33 mouse cellular contexts compared by ENCODE assay signal in the genomic region with DNA sequence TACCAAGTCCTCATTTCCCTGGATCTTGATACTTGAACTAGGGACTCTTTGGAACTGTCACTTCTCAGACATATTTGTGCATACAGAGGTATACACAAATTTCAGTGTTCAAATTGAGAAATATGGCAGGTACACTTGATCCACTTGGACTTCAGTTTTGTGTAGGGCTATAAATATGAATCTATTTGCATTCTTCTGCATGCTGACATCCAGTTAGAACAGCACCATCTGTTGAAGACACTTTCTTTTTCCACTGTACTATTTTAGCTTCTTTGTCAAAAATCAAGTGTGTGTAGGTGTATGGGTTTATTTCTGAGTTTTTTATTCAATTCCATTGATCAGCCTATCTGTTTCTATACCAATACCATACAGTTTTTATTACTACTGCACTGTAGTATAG. TPM values are rescaled to one million over a fixed set of nuclear protein-coding genes. Genes with fewer than 3 reads are reported as not detected.
DNase-seq lines count a peak whose midpoint lies in the region; ATAC-seq lines count a peak whose summit lies in the region.
"Had no signal": no experiment of that assay in that cellular context is flagged by ENCODE, and none has a peak within 500 bp of the region (broad histone marks: within the 10 kb centered on the region; RNA-seq: fewer than 3 reads in every experiment).

No protein-coding gene starts in this region.

- no peak overlapping the region for H3K4me2 ChIP-seq in kidney, embryonic 16.5 days (replicated peaks; ENCODE audit: low read depth, low read length)
- H3K4me2 ChIP-seq: embryonic facial prominence, embryonic 13.5 days; embryonic facial prominence, embryonic 15.5 days; forebrain, embryonic 12.5 days had no signal

- no peaks in the 10 kb centered on the region for H3K4me1 ChIP-seq in kidney, embryonic 16.5 days (ENCODE audit: insufficient read depth, low read length)
- H3K4me1 ChIP-seq: embryonic facial prominence, embryonic 13.5 days; embryonic facial prominence, embryonic 15.5 days; forebrain, embryonic 10.5 days; forebrain, embryonic 12.5 days had no signal

- DNase-seq in frontal cortex, postnatal 14 days (ENCODE audit: low spot score in 2 of 2): no peak
- DNase-seq in left cerebral cortex, adult 11 months (ENCODE audit: low spot score): peak; percentile 7
- no peak for DNase-seq in left cerebral cortex, postnatal 10 days (ENCODE audit: extremely low spot score in 1 of 2, low spot score in 2 of 2)
- peak; percentile 58 for DNase-seq in brain, adult 2 months (ENCODE audit: low read depth, low spot score)
- DNase-seq: adrenal gland, adult 8-10 months; adrenal gland, postnatal 14 days; adrenal gland, postnatal 36 days; B cell, adult 2 months; cerebellum, adult 11 months; cerebellum, adult 18-20 months; cerebellum, adult 8-10 months; cerebellum, adult 9-11 months; cerebellum, postnatal 14 days; cerebellum, postnatal 36 days; embryo, embryonic 11 days had no signal

- no peaks in the 10 kb centered on the region for H3K9me3 ChIP-seq in kidney, embryonic 16.5 days (ENCODE audit: low read length)
- H3K9me3 ChIP-seq: embryonic facial prominence, embryonic 13.5 days; embryonic facial prominence, embryonic 15.5 days; forebrain, embryonic 10.5 days; forebrain, embryonic 12.5 days; G1E had no signal

- H3K9ac ChIP-seq in kidney, embryonic 16.5 days (replicated peaks; ENCODE audit: low read length): no peak overlapping the region
- H3K9ac ChIP-seq: embryonic facial prominence, embryonic 13.5 days; embryonic facial prominence, embryonic 15.5 days; forebrain, embryonic 12.5 days had no signal

- peak; percentile 88 for ATAC-seq in frontal cortex, adult (ENCODE audit: low TSS enrichment)
- no peak for ATAC-seq in kidney, embryonic 16.5 days (ENCODE audit: low FRiP score, low TSS enrichment)
- ATAC-seq: activated CD4-positive, CD25-positive, alpha-beta regulatory T cell, adult 4 months; CD4-positive, CD25-positive, alpha-beta regulatory T cell, adult 4 months; forebrain, embryonic 14.5 days; forebrain, embryonic 16.5 days; Patski had no signal

- H3K36me3 ChIP-seq in kidney, embryonic 16.5 days (ENCODE audit: insufficient read depth, low read length): no peaks in the 10 kb centered on the region
- H3K36me3 ChIP-seq: embryonic facial prominence, embryonic 13.5 days; embryonic facial prominence, embryonic 15.5 days; forebrain, embryonic 10.5 days; forebrain, embryonic 12.5 days; G1E had no signal

- H3K27ac ChIP-seq in kidney, embryonic 16.5 days (ENCODE audit: low read length): no peak overlapping the region
- H3K27ac ChIP-seq: embryonic facial prominence, embryonic 13.5 days; embryonic facial prominence, embryonic 15.5 days; forebrain, embryonic 10.5 days; forebrain, embryonic 12.5 days had no signal

- no peak overlapping the region for H3K4me3 ChIP-seq in kidney, embryonic 16.5 days (ENCODE audit: low read length)
- H3K4me3 ChIP-seq: embryonic facial prominence, embryonic 13.5 days; embryonic facial prominence, embryonic 15.5 days; erythroblast, embryonic 14.5 days; forebrain, embryonic 10.5 days; forebrain, embryonic 12.5 days had no signal

- H3K27me3 ChIP-seq in kidney, embryonic 16.5 days (ENCODE audit: insufficient read depth, low read length): no peaks in the 10 kb centered on the region
- H3K27me3 ChIP-seq: CH12.LX; embryonic facial prominence, embryonic 13.5 days; embryonic facial prominence, embryonic 15.5 days; forebrain, embryonic 12.5 days; Patski had no signal

- intact Hi-C loops in left cerebral cortex, postnatal 10 days (cut with DNase I): no loop called here

RNA-seq across cellular contexts. Expression of a gene that starts 12.7 kb away (rescaled TPM):
- not detected for total RNA-seq in left cerebral cortex, postnatal 10 days (2021)
- polyA plus RNA-seq in kidney, embryonic 16.5 days (2015; fragmentation: Nextera tagmentation; extraction: Ambion mirVana): not detected in 2 replicates
- total RNA-seq: adrenal gland, adult 18-20 months; adrenal gland, adult 8-10 months; adrenal gland, postnatal 14 days; adrenal gland, postnatal 36 days; CH12.LX; common myeloid progenitor, adult 5-6 weeks; G1E had no signal
- polyA plus RNA-seq: activated CD4-positive, CD25-positive, alpha-beta regulatory T cell, adult 4 months; brain, embryonic 14.5 days; CD4-positive, CD25-positive, alpha-beta regulatory T cell, adult 4 months; embryonic facial prominence, embryonic 11.5 days; embryonic facial prominence, embryonic 13.5 days; embryonic facial prominence, embryonic 15.5 days; erythroblast, embryonic 14.5 days; forebrain, embryonic 10.5 days; forebrain, embryonic 12.5 days; forebrain, embryonic 14.5 days; forebrain, embryonic 16.5 days; G1E had no signal

RNA-seq across cellular contexts. Expression of a gene that starts 43.9 kb away (rescaled TPM):
- total RNA-seq in left cerebral cortex, postnatal 10 days (2021): not detected
- polyA plus RNA-seq in kidney, embryonic 16.5 days (2015; fragmentation: Nextera tagmentation; extraction: Ambion mirVana): not detected in 2 replicates
- total RNA-seq: adrenal gland, adult 18-20 months; adrenal gland, adult 8-10 months; adrenal gland, postnatal 14 days; adrenal gland, postnatal 36 days; common myeloid progenitor, adult 5-6 weeks had no signal
- polyA plus RNA-seq: activated CD4-positive, CD25-positive, alpha-beta regulatory T cell, adult 4 months; brain, embryonic 14.5 days; CD4-positive, CD25-positive, alpha-beta regulatory T cell, adult 4 months; embryonic facial prominence, embryonic 11.5 days; embryonic facial prominence, embryonic 13.5 days; erythroblast, embryonic 14.5 days; forebrain, embryonic 10.5 days; forebrain, embryonic 12.5 days; forebrain, embryonic 14.5 days; forebrain, embryonic 16.5 days; G1E; Patski had no signal

RNA-seq across cellular contexts. Expression of a gene that starts 59.9 kb away (rescaled TPM):
- 10 to 100 TPM; 30.9 to 33.3 TPM for total RNA-seq in left cerebral cortex, postnatal 10 days (2021)
- 1.4 and 1.6 TPM in 2 replicates for polyA plus RNA-seq in kidney, embryonic 16.5 days (2015; fragmentation: Nextera tagmentation; extraction: Ambion mirVana)
- total RNA-seq: G1E had no signal
- polyA plus RNA-seq: activated CD4-positive, CD25-positive, alpha-beta regulatory T cell, adult 4 months; CD4-positive, CD25-positive, alpha-beta regulatory T cell, adult 4 months; erythroblast, embryonic 14.5 days; G1E had no signal

Comparison
In these comparisons a context has a peak if more than half of its experiments do, and no peak if none do; other contexts are left out.
1. DNase-seq: peak in left cerebral cortex, adult 11 months (single experiment) and brain, adult 2 months (single experiment); none in frontal cortex, postnatal 14 days (0 of 2) and left cerebral cortex, postnatal 10 days (0 of 2).